Mouse (Mus musculus) retina, postnatal 1 day (tissue): ENCODE results near the gene Tceanc2.

Source experiments
- DNase-seq: peaks from one replicate; pipeline ENCODE4 v3.0.0-alpha.2; 2012

The Tceanc2 gene

DNA sequence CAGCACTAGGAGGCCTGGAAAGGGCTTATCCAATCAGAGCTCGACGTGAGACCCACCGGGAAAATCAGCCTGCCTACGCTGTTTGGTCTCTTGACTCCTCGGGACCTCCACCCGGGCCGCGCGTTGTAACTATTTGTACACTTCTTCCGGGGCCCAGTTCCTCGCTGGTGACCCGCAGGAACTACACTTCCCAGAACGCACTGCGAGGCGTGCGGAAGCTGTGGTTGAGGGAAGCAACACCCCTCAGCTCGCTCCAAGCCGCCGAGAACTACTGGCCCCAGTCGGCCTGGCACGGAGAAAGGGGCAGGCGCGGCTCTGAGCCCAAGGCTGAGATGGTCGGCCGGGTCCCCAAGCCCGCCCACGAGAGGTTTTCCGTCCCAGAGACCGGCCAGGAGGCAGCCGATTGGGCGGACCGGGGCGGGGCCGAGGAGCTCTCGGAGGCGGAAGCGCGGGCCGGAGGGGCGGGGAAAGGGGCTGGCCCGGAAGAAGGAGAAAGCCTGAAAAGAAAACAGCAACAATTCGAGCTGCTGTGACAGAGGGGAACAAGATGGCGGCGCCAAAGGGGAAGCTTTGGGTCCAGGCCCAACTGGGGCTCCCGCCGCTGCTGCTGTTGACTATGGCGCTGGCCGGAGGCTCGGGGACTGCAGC, 610 bp downstream of the Tceanc2 start, which contains the start of gene Tmem59:
TSS of gene Tmem59 (plus strand) at position 218 of the 648 bp plus-strand sequence.
- peak; percentile 97 for DNase-seq

DNA sequence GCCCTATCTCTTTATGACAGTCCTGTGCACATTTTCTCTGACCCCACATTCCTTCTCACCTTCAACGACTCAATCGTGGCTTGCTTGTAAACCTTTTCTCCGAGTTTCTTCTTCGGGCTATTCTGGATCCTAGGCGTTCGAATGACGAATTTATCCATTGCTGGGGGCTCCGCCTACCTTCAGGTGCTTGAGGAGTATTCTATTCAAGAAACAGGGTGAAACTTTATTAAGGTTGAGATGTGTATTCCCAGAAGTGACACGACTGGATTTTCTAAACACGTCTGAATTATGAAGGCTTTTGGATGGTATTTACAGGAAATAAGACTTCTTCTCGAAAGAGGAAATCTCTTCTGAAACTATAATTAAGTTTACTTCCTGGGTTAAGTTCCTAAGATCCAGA, 1.4 kb downstream of the Tceanc2 start:
- DNase-seq, result no peak

DNA sequence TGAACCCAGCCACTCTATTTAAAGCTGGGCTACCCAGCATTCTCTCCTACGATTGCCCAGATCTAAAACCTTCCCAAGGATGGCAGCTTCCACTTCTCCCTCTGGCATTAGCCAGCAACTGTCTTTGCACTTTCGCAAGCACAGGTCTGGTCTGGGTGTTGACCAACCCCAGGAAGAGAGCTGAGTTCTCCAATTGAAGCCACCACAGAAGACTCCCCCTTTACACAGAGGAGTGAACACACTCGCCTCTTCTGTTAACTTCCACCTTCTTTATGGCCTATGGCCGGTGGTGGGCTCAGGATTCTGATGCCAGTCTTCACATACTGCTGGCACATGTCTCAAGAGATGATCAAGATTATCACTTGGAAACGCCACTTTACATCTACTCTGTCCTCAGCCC, 11.1 kb downstream of the Tceanc2 start:
- DNase-seq, result no peak

DNA sequence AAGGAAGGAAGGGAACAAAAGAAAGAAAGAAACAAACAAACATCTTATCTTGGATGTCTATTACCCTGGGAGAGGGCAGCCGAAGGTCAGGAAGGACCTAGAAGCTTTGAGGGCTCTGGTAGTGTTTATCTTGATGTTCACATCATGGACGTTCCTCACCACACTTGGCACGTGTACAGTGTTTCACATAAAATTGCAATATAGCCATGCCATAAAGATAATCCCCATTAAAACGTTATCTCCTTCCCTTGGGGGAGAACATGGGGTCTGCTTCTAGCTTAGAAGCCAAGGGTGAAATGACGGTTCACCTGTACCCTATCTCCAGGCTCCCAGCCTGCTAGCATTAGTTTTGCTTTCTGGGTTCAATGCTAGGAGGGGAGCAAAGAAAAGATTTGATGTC, 12.2 kb downstream of the Tceanc2 start:
- DNase-seq, result no peak

DNA sequence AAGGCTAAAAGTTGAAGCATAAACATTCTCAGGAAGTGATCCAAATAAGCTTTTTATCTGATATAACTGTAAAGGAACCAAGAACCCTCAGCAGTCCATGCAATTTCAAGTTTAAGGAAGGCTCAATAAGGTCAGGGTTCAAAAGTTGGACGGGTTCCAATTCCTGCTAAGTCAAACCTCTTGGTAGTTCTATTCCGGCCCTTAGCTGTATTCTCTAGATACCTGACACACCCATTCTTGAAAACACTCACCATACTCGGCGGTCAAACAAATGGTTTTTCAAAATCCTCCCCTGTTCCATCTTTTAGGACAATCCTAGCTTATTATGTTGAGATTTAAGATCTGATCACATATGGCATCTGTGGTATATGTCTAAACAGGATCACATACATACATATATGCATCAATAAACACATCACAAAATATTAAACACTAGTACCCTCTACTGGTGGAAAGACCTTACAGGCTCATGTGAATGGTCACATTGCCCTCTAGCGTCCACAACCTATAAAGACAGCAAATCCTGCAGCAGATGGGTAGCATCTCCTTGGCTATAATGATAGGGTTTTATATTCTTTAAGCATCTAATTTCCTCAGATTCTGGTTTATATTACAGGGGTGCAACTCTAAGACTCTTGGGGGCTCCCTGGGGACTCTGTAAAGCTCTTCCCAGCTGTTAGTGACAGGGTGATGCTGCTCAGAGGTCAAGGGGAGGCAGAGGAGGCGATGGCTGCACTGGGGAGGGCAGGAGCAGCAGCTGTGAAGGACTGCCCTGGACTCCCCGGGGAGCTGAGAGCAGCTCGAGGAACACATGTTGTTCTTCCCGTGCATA, 14.9 kb downstream of the Tceanc2 start:
- DNase-seq, result peak; percentile 90

DNA sequence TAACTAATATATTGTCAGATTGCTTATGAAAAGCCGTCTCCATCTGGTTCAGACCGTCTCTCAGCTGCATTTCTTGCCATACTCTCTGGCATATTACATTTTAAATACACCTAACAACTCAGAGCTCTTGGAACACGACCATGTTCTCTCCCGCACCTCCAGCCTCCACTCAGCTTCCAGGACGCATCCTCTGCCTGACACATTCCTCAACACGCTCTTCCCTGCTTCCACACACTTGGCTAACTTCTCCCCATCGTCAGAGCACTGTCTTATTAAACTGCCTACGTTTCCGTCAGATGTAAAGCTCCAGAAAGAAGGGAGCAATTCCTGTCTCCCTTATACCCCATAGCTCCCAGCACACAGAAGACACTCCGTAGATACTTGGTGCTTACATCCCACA, 15.6 kb downstream of the Tceanc2 start:
- DNase-seq, result no peak

DNA sequence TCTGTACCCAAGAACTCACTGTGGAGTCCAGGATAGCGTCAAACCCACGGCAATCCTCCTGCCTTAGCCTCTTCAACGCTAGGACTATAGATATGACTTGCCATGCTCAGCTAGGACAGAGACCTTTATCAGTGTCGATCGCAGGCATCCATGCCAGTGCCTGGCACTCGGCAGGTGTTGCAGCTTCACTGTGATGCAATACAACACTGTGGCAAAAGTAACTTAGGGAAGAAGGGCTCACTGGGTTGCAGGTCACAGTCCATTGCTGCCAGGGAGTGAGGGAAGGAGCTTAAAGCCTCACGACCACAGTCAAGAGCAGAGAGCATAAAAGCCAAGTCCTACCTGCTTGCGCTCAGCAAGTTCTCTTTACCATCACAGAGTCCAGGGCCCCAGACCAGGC, 18.7 kb downstream of the Tceanc2 start:
- no peak for DNase-seq

DNA sequence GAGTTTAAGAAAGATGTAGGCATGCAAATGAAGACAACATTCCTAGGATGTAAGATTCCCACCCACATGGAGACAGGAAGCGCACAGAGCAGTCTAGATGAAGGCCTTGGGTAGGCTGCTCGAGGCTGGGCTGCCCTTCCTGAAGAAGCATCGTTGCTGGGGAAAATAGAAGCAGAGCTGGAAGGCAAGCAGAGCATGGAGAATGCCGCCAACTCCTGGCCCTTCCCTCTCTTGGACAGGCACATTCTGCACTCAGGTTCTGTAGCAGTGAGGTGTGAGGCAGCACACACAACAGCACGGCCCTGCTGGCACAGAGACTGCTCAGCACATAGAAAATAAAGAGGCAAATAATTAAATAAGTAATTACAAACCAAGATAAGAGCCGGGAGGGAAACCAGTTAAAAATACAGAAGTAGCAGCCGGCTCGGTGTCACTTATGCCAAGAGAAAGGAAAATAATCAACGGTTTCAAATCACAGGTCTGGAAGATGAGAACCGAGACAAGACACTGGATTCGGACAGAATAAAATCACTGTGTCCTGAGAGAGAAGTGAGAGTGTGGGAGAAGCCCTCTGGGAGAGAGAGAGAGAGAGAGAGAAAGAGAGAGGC, 19.6 kb downstream of the Tceanc2 start:
- no peak for DNase-seq

DNA sequence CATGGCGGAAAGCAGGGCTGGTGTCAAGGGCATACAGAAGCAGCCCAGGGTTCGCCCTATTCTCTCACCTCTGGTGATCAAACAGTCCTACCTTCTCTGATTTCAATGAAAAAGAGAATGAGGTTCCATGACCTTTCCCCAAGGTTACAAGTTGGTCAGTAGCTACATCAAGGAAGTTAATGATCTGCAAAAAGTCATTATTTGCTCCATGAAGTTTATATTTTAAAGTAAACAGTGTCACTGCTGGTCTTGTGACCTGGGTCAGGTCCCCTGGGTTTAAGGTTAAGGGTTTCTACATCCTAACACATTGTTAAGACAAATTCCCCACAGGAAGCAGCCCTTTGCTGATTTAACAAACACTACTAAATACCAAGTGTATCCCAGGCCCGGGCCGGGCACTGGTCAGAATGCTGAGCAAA, 21.9 kb downstream of the Tceanc2 start:
- no peak for DNase-seq

DNA sequence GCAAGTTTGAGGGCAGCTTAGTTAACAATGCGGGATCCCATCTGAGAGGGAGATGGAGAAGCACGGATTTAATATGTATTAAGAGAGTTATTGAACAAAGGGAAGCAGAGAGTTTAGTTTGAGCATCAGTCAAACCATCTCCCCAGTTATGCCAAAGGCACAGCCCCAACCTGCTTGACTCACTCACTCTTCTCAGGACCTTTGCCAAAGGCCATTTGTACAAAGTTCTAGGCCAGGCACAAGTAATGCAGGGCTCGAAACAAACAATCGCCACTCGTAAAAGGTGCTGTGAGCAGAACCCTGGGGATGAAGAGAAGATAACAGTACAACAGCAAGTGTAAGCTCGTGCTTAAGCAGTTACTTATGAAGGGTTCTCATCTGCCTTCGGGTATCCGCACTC, 26.3 kb downstream of the Tceanc2 start:
- no peak for DNase-seq

DNA sequence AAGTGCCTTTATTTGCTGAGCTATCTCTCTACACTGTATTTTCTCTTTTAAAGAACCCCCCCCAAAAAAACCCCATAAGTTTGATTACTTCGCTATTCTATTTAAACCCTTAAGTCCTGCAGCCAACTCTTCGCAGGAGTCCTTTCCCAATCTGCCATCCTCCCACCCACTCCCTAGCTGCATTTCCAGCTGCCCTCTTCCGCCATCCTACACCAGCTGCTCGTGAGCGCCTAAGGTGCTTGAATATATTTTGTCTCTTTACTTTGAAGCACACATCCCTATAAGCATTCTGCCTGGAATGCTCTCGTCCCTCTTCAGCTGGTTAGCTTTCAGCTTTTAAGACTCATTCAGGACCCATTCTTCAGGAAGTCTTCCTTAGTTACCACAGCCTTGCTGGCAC, 27.9 kb downstream of the Tceanc2 start:
- DNase-seq, result no peak

DNA sequence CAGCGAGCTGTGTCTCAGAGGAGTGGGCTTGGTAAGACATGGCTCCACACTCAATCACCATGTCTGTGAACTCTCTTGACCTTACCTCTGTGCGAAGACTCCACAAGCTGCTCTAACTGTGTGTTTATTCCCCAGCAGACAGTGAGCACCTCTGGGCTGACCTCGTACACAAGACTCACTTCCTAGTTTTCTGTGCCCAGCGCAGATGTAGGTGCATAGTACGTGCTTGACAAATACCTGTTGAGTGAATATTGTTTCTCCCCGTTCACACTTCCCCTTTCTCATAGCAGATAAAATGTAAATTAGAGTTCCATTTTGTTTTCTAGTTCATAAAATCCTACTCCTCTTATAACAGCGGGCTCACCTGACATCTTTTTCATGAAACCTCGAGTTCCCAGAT, 35.4 kb downstream of the Tceanc2 start:
- DNase-seq, result no peak

DNA sequence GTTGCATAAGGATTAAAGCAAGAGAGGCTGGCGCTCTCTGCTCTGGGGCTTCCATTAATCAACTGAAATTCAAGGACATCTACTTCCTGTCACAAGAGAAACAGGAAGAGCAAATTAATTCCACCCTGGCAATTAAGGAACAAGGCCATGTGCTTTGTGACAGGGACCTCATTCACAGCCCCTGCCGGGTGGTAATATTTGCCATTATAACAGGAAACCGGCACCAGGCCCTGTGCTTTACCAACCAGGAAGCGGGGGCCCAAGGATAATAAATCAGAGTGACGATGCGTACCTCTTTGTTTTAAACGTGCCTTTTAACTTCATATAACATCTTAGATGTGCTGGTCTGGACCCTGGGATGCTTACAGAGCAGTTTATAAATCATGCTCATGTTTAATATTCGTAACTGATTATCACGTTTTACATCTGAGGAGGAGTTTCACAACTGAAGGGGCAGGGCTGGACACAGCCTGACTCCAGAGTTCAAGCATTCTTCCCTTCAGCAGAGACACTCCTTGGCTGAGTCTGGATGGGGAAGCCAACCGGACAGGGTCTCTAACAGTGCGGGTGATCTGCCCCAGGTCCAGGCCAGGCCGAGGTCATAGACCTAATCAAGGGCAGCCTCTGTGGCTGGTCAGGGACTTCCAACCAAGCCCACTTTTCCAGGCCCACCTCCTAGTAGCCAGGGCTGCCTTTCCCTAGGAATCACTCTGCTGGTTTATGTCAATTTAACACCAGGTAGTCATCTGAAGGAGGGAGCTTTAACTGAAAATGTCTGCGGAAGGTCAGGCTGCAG, 38.9 kb downstream of the Tceanc2 start:
- peak; percentile 86 for DNase-seq

DNA sequence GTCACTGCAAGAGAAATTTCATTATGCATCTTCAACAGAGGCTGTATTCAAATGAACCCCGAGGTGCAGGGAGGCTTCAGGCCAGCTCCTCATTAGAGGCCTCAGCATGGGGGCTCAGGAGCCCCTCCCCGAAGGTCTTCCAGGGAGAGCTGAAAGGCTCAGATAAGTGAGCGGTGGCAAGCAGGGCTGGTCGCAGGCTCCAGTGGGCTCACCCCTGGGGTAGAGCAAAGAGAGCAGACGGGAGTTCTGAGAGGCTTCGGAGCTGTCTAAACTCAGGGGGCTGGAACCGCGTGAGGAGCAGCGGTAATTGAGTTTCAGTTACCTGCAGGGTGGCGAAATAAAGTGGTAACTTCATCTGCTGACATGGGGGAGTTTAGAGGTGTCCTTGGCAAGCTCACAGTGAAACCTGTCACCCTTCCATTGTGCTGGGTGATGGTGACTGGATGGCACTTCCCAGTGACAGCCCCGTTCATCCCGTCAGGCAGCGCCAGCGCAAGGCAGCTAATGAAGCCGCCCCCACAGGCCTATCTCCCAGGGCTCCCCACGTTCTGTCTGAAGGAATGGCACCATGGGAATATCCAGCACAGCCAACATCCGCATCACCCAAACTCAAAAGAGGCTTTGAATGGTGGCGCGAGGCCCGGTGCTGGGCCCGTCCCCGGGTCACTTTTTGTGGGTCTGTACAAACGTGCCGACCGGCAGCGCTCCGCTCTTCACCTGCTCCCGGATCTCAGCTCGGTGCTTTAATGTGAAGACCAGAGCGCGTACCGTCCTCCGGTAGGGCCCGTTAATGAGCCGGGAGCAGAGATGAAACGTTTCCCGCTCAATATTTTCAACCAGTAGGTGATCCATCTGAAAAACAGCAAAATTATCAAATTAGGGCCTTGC, 39.7 kb downstream of the Tceanc2 start:
- DNase-seq, result peak; percentile 53

DNA sequence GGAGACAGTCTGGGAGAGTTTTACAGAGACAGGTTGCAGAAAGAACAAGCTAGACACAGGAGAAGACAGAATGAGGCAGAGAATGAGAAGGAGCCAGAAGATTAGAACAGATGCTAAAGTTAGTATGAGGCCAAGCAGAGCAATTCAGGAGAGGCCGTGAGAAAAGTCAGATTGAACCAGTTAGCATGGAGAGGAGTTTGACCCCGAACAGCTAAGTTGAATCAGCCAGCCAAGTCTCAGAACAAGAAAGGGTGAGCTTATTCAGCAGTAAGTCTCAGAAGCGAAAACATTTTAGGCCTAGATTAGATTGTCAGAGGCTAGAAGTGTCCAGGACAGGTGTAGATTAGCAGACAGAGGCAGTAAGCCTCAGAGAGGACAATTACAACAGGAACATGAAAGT, 42.4 kb downstream of the Tceanc2 start:
- no peak for DNase-seq

DNA sequence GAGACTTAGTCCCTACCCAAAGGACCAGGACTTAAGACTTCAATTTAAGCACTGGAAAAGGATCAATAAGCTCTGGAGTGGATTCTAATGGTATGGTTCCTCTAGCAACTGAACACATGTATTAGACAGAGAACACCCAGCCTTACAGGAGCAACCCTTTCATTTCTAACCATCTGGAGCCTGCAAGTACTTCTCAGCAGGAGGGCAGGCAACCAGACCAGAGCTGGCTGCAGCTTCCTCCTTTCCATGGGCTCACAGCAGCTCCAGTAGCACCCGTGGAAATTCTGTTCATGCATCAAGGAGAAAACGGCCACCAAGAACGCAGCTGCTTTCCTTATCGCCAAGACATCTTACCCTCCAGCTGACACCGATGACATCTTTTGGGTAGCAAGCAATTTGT, 43.3 kb downstream of the Tceanc2 start:
- no peak for DNase-seq

DNA sequence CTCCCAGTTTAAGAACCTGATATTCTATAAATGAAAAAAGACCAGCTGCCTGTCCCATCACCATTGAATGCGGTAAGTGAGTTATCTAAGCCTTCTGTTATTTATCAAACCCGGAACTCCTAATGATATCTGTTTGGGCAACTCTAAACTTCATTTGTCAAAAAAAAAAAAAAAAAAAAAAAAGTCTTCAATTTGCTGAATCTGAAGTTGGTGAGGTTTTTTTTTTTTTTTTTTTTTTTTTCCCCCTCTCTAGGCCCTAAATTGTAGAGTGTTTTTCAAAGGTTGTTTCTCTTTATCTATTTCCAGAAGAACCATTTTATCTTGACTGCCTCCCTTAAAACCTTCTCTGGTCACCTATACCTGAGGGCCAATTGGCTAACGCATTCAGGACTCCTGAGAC, 44.0 kb downstream of the Tceanc2 start:
- DNase-seq, result no peak

DNA sequence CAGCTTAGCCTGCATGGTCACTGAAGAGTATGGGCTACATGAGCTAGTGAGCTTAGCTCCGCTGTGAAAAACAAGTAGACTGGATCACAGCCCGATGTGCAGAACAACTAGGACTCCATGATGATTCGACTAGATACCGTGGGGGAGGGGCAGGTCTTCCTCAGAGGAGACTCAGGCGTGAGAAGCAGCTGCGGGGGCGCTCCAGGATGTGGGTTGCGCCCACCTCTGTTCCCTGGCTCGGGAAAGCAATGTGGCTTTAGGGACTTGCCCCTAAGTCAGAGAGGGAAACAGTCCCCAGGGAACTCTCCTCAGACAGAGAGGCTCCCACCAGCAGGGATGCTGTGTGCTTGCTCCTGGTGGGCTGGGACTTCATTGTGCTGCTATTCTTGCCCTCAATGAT, 48.4 kb downstream of the Tceanc2 start:
- peak; percentile 59 for DNase-seq

DNA sequence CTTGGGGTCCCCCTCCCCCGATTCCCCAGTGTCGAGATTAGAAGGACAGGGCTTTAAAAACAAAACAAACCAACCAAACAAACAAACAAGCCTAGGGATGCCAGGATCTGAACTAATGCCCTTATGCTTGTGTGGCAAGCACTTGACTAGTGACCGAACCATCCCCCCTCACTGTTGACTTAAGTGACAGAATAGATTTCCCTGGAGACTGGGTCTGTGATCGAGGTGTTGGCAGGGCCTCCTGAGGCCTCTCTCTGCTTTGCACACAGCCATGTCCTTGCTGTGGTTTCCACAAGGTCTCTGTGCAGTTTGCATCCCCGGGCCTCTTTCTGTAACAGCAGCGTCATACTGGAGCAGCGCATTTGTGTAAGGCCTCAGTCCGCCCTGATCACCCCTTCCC, 49.5 kb downstream of the Tceanc2 start:
- no peak for DNase-seq

DNA sequence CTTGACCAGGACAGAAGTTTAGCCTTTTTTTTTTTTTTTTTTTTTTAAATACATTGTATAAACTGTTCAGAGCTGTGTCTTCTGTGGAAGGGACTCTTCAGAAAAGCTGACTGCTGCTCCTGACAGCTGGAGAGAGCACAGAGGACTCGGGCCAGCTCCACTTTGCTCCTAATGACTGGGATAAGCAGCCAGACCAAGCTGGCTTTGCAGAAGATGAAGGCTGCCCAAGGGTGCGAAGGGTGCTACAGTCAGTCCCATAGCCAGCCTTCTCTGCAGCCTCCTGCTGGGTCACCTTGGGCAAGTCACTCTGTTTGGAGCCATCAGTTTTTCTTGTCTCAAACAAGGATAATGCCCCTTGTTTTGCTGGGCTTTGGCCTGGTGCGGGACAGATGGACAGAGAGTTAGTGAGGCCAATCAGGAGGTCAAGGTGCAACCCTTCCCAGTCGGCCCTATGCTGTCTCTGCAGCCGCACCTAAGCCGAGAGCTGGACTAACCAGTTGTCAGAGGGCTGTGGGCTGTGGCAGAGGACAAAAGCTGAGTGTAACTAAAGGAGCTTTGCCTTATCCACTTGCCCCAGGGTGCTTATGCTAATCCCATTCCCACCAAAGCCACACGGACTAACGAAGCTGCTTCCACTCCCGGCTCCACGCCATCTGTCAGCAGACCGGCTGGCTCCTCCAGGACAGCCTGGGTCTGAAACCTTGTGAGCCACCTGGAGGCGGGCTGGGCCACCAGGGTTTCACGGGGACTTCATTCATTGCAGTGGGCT, 50.8 kb downstream of the Tceanc2 start:
- DNase-seq, result peak; percentile 96

DNA sequence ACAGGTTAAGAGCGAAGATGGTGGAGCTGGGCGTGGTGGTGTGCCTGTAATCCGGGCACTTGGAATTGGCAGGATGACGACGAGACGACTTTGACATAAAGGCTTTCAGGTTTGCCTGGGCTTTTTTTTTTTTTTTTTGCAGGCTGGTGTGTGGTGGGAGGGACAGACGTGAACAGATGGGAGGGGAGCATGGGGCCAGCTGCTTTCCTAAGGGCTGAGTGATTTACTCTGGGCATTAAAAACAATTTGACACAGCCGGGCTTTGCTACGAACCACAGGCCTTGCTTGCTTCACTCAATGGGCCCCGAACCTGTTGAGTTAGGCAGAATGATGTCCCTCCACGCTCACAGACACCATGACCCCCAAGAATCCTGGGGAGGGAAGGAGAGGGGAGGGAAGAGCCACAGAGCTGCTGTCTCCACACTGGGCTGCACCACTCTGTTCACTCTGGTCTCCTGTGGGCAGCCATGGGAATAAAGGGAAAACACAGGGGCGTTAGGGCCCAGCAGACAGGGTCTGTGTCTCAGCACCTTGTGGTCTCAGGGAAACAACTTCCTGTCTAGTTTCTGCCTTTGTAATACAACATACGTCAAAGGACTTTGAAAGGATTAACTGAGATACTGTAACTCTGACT, 51.9 kb downstream of the Tceanc2 start:
- peak; percentile 75 for DNase-seq
